Mouse (Mus musculus) cortical plate, adult 2 months (tissue): Measurements from ENCODE around the gene Tnfsfm13. TPM values are rescaled to one million over a fixed set of nuclear protein-coding genes. Genes with fewer than 3 reads are reported as not detected.

Source experiments
- H3K27ac ChIP-seq: fragments of 200-500 bp; 2 replicates; pipeline ENCODE4 v1.5.1; 2012; ENCODE audit warnings: low read length, control low read depth, inconsistent platforms; ENCODE audit not compliant: insufficient read depth
- H3K4me1 ChIP-seq: fragments of 200-500 bp; 2 replicates; pipeline ENCODE4 v1.6.1; 2011; ENCODE audit warnings: low read length; ENCODE audit not compliant: control insufficient read depth, insufficient read depth
- H3K4me3 ChIP-seq: fragments of 200-500 bp; 2 replicates; pipeline ENCODE4 v1.5.1; 2011; ENCODE audit warnings: mild to moderate bottlenecking, low read length, control low read depth; ENCODE audit not compliant: insufficient read depth
- CTCF ChIP-seq: fragments of 200-500 bp; IDR thresholded peaks from 2 replicates; pipeline ENCODE4 v1.5.1; 2011; ENCODE audit warnings: mild to moderate bottlenecking, control low read depth, low read length; ENCODE audit not compliant: insufficient read depth; ENCODE audit errors: extremely low read depth
- POLR2A ChIP-seq: fragments of 200-500 bp; IDR thresholded peaks from 2 replicates; pipeline ENCODE4 v1.6.1; 2011; ENCODE audit warnings: mild to moderate bottlenecking, low read length, control low read depth; ENCODE audit not compliant: insufficient read depth; ENCODE audit errors: extremely low read depth
- polyA plus RNA-seq: library from polyadenylated mRNA; depleted of rRNA; stranded (reverse); fragments of >200 nt; gene quantifications from 2 replicates; pipeline ENCODE4 v1.2.3, GENCODE M21; 2012

The Tnfsfm13 gene
- polyA plus RNA-seq, 1 experiment: 3.8 TPM

DNA sequence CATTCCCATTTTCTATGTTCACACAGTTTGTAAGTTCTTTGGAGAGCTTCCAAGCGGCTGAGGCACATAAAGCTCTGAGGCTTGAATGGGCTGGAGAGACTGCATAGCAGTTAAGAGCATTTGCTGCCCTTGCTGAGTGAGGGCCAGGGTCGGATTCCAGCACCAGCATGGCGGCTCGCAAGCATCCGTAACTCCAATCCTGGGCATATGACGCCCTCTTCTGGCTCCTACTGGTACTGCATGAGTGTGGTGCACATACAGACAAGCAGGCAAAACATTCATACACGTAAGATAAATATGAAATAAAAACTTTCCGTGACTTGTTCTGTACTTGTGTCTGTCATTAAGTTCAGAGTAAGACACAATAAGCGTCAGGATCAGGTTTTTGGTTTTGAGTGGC is 19.6 kb upstream of the Tnfsfm13 start:
- TF ChIP-seq POLR2A (no peak), CTCF (peak; percentile 37)

DNA sequence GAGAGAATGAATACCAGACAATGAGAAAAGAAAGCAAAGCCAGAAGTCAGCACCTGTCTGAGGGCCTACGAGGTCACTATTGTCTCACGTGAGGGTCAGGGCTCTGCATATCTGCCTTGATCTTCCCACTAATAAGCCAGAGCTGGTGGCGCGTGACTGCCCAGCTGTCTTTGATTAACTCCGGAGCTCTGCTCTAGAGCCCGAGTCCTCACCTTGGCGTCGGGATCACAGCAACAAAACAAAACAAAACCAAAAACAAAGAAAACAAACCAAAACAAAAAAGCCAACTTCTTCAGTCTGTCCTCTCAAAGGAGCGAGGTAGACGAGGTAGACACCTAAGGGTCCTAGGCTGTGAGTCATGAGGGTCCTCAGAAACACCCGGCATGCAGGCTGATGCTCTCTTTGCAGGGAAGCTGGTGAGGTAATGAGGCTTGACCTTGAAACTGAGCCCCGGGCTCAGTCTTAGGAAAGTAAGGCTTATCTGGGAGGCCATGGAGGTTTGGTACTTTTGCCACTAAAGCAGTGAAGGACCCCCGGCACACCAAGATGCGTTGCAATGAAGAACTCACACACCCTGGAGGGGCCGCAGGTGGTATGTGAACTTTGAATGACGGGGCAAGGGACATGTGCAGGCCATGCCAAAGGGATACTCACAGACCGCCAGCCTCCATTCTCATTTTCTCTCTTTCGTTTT is 18.9 kb upstream of the Tnfsfm13 start:
- Histone ChIP-seq H3K27ac (no peak overlapping the region), H3K4me3 (no peak overlapping the region), H3K4me1 (peaks cover 2% of the 10 kb centered on the region; the same call in 1 of the 2 replicates)
- no peak for TF ChIP-seq POLR2A
- TF ChIP-seq CTCF: no peak

More for the DNA sequence above, 19.6 kb upstream of the Tnfsfm13 start:
- Histone ChIP-seq H3K4me1 (peaks cover 2% of the 10 kb centered on the region; the same call in 1 of the 2 replicates), H3K4me3 (no peak overlapping the region), H3K27ac (no peak overlapping the region)

DNA sequence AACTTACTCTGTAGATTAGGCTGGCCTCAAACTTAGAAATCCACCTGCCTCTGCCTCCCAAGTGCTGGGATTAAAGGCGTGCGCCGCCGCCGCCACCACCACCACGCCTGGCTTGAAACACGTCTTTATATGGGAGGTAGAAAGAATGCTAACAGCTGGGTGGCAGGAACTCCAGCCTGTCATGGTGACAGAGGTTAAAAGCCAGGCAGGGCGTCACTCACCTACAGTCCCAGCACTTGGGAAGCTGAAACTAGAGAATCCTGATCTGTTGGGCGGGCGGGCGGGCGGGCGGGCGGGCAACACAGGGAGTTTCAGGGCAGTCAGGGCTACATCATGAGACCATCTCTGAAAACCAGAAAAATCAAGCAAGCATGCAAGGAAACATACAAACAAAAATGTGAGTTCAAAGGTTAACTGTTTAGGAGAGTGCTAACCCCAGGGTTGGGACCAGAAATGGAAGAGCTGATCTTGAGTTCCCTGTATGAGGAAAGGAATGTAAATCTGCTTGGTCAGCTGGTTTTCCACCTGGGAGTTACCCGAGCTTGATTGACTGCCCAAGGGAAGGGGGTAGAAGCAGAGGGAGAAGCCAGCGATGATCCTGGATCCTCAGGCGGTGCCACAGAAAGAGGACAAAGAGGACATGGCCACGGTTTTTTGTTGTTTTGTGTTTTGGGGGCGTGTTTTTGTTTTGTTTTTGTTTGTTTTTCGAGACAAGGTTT is 17.2 kb upstream of the Tnfsfm13 start:
- Histone ChIP-seq H3K4me3 (no peak overlapping the region), H3K4me1 (peaks cover 2% of the 10 kb centered on the region; the same call in 1 of the 2 replicates), H3K27ac (no peak overlapping the region)
- TF ChIP-seq POLR2A: no peak
- no peak for TF ChIP-seq CTCF

DNA sequence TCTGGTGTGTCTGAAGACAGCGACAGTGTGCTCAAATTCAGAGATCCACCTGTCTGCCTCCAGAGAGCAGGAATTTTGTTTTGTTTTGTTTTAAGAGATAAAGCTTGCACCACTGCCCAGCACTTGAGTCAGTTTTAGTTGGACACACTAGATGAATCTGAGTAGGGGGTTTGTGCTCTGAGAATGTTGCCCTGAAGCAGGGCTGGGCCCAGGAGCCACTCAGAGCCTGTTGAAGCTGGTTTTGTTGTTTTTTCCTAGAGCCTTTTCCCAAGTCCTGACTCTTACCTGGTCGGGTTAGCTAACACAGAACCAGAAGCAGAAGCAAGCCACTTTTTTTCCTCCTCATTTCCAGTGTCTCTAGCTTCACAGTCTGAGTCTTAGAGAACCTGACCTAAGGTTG is 15.2 kb upstream of the Tnfsfm13 start:
- H3K4me1 ChIP-seq: peaks cover 2% of the 10 kb centered on the region; the same call in 1 of the 2 replicates
- no peak for TF ChIP-seq CTCF
- no peak for TF ChIP-seq POLR2A
- H3K4me3 ChIP-seq: no peak overlapping the region
- no peak overlapping the region for H3K27ac ChIP-seq

DNA sequence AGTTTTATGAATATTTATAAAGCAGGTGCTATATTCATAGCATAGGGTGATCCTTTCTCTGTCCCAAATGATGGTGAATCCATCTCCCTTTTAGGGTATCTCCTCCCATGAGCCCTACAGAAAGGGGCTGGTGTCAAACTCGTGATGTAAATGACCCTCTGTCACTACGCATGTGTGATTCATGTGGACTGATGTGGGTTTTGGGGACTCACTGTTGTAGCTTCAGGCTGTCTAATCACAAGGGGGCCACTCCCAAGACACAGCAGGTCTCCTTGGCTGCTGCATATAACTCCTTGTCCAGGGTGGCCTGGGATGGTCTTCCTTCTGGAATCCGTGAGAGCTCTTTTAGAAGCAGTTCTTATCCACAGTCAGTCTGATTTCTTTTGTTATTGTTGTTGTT is 14.6 kb upstream of the Tnfsfm13 start:
- TF ChIP-seq CTCF: no peak
- Histone ChIP-seq H3K27ac (no peak overlapping the region), H3K4me3 (no peak overlapping the region), H3K4me1 (no peaks in the 10 kb centered on the region)

GRCm38 (mm10) chr11:69709554-69710446 is 13.9 kb upstream of the Tnfsfm13 start:
- no peaks in the 10 kb centered on the region for H3K4me1 ChIP-seq
- TF ChIP-seq CTCF (no peak), POLR2A (no peak)
- H3K27ac ChIP-seq: no peak overlapping the region
- H3K4me3 ChIP-seq: no peak overlapping the region

GRCm38 (mm10) chr11:69708614-69709265 is 12.8 kb upstream of the Tnfsfm13 start:
- TF ChIP-seq POLR2A (no peak), CTCF (no peak)
- H3K27ac ChIP-seq: no peak overlapping the region
- H3K4me3 ChIP-seq: no peak overlapping the region
- H3K4me1 ChIP-seq: no peaks in the 10 kb centered on the region

- TF ChIP-seq CTCF (no peak), POLR2A (no peak)
- H3K4me3 ChIP-seq: no peak overlapping the region
- H3K4me1 ChIP-seq: no peaks in the 10 kb centered on the region
- H3K27ac ChIP-seq: no peak overlapping the region
Measured at GRCm38 (mm10) chr11:69707873-69708381, 12.0 kb upstream of the Tnfsfm13 start.

GRCm38 (mm10) chr11:69707480-69707847 is 11.6 kb upstream of the Tnfsfm13 start:
- no peak overlapping the region for H3K4me3 ChIP-seq
- no peaks in the 10 kb centered on the region for H3K4me1 ChIP-seq
- TF ChIP-seq POLR2A: no peak
- TF ChIP-seq CTCF: no peak
- H3K27ac ChIP-seq: no peak overlapping the region
